Mouse (Mus musculus): ENCODE results near the gene Apba2. TPM values are rescaled to one million over a fixed set of nuclear protein-coding genes. Genes with fewer than 3 reads are reported as not detected.

Gene Apba2
- polyA plus RNA-seq, 1 experiment from 2014 or later = 7.8 TPM

DNA sequence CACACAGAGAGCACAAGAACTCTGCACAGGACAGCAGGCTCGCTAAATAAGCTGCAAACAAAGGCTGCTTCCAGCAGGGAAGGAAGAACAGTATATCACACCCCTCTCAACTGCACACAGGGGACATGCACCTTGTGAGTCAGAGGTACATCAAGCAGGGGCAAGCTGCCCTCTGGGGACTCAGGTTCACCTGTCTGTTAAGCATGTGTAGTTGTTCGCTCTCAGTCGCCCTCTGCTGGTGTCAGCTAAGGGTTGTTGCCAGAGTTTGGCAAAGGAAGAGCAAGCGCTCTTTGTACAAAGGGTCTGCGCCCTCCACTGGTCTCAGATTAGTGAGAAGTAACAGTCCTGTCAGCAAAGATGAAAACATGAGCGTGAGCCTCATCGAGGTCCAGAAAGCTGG is 228.3 kb downstream of the Apba2 start:
- WGBS = 35% methylated on average over 7 of the region's 7 CpGs
- Histone ChIP-seq H3K4me1 (no peaks in the 10 kb centered on the region), H3K27ac (no peak overlapping the region), H3K27me3 (ENCODE audit: low read depth, poor library complexity, severe bottlenecking) (no peaks in the 10 kb centered on the region), H3K36me3 (no peaks in the 10 kb centered on the region), H3K4me3 (no peak overlapping the region), H3K9me3 (replicated peaks) (no peaks in the 10 kb centered on the region)
- DNase-seq (ENCODE audit: low spot score) = peak; percentile 73

DNA sequence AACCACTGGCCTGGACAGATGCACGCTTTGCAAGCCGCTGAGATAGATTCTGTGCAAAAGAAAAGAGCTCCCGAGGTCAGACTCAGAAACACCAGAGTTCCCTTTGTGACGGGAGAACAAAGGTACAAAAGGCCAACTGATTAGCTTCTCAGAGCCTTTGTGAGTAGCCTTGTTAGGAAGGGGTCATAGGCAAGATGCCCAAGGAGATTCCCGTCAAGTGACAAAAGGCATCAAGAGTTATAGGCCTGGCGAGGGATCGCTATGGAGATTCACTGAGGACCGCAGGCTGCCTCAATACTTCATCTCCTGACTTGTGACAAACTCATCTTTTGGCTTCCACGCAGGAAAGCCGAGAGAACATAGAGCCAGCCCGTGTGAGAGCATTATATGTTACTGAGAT is 237.6 kb downstream of the Apba2 start:
- no peak overlapping the region for H3K4me3 ChIP-seq
- 70% methylated on average over 11 of the region's 11 CpGs for WGBS
- H3K27me3 ChIP-seq (ENCODE audit: low read depth, poor library complexity, severe bottlenecking) = no peaks in the 10 kb centered on the region
- no peak for DNase-seq (ENCODE audit: low spot score)
- no peaks in the 10 kb centered on the region for H3K9me3 ChIP-seq (replicated peaks)
- H3K4me1 ChIP-seq = peaks cover 5% of the 10 kb centered on the region
- no peaks in the 10 kb centered on the region for H3K36me3 ChIP-seq
- H3K27ac ChIP-seq = no peak overlapping the region

DNA sequence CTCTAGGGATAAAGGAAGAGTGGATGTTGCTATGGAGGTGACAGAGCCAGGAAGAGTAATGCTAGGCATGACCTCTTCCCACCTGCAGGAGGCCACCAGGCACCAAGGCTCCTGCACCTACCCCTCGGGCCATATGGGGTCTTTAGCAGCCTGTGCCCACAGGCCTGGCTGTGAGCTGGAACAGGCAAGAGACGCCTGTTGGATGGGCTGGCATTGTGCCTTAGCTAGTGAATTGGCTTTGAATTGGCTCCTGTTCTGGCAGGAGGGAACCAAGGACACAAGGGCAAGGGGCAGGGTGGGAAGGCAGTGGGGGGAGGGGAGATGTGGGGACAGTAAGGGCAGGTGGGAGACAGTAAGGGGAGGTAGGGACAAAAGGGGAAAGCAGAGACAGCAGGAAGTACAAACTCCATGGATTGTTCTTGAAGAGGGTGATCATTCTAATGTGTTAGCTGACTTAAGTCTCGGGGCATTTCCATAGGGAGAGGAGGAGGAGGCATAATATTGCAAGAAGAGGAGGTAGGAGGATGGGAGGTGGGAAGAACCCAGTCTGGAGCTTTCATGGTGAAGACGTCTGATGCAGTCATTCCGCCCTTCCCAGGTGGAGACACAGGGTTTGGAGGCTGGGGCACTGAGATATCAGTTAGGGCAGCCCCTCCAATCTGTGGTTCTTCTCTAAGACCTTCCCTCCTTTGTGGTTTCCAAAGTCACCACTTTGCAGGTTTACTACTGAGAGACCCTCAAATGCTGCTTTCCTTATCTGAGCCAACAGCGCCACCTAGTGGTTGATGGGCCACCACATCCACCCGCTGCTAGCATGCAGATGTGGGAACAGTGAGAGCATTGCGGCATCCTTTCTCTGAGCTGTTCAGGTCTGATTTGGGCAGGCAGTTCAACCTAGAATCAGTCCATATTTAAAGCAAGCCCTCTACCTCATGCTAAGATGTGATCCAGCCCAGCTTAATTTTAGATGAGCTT is 240.1 kb downstream of the Apba2 start:
- no peaks in the 10 kb centered on the region for H3K9me3 ChIP-seq (replicated peaks)
- peak; percentile 93 for DNase-seq (ENCODE audit: low spot score)
- no peaks in the 10 kb centered on the region for H3K27me3 ChIP-seq (ENCODE audit: low read depth, poor library complexity, severe bottlenecking)
- H3K4me1 ChIP-seq = peaks cover 5% of the 10 kb centered on the region
- H3K27ac ChIP-seq = no peak overlapping the region
- WGBS = 37% methylated on average over 8 of the region's 8 CpGs
- H3K4me3 ChIP-seq = no peak overlapping the region
- no peaks in the 10 kb centered on the region for H3K36me3 ChIP-seq

DNA sequence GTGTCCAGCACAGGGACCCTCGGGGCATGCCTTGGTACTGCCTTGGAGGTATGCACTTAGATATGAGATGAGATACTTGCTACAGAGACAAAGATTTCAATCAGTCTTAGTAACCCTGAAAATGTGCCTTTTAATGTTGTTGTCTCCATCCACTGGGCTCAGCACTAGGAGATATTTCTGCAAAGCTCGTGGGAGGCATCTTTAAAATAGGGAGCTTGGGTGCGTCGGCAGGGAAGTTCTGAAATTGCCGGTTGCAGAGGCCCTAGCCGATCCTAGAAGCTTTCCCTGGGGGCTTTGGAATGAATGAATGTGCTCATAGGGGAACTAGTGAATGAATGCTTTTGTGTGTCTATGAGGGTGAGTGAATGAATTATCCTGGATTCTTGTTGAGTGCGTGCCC is 242.1 kb downstream of the Apba2 start:
- H3K27me3 ChIP-seq (ENCODE audit: low read depth, poor library complexity, severe bottlenecking) = no peaks in the 10 kb centered on the region
- H3K4me3 ChIP-seq = no peak overlapping the region
- no peak overlapping the region for H3K27ac ChIP-seq
- H3K9me3 ChIP-seq (replicated peaks) = no peaks in the 10 kb centered on the region
- WGBS = 88% methylated on average over 7 of the region's 7 CpGs
- peaks cover 5% of the 10 kb centered on the region for H3K4me1 ChIP-seq
- H3K36me3 ChIP-seq = no peaks in the 10 kb centered on the region
- DNase-seq (ENCODE audit: low spot score) = no peak

DNA sequence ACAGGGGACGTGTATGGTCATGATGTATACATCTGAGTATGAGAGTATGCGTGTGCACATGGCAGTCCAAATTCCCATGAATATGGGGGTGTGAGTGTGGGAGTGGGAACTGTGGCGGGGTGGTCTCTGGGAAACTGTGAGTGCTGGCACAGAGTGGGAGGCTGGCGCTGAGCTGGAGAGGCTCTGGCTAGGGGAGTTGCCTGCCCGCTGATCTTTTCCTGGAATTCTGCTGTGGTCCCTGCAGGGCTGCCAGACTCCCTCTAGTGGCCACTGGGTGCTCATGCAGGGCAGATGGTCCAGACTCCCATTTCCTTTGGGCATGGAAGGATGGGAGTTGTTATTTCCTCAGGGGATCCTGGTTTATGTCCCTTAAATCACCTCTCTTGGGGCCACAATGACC is 250.0 kb downstream of the Apba2 start:
- 37% methylated on average over 5 of the region's 5 CpGs for WGBS

DNA sequence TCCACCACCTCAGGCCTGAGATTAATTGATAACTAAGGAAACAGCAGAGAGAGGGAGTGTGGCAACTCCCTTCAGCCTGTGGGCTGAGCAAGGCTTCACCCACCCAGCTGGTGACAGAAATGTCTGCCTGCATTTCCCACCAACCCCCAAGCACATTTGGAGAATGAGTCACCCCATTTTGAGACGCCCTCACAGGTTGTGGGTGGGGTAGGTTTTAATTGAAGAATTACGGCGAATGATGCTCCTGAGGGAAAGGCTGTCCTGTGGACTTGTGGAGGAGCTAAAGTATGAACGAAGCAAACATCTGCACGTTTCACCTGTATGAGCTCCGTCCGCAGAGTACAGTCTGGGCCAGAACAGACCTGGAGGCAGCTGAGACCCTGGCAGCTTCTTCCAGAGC is 250.6 kb downstream of the Apba2 start:
- no peak for DNase-seq (ENCODE audit: low spot score)
- H3K36me3 ChIP-seq = no peaks in the 10 kb centered on the region
- H3K4me3 ChIP-seq = no peak overlapping the region
- H3K27ac ChIP-seq = no peak overlapping the region
- no peaks in the 10 kb centered on the region for H3K9me3 ChIP-seq (replicated peaks)
- H3K27me3 ChIP-seq (ENCODE audit: low read depth, poor library complexity, severe bottlenecking) = no peaks in the 10 kb centered on the region
- 91% methylated on average over 7 of the region's 7 CpGs for WGBS
- H3K4me1 ChIP-seq = peaks cover 3% of the 10 kb centered on the region; the same call in 1 of the 2 replicates

More for the DNA sequence above, 250.0 kb downstream of the Apba2 start:
- H3K36me3 ChIP-seq = no peaks in the 10 kb centered on the region
- DNase-seq (ENCODE audit: low spot score) = peak; percentile 79
- no peaks in the 10 kb centered on the region for H3K27me3 ChIP-seq (ENCODE audit: low read depth, poor library complexity, severe bottlenecking)
- H3K9me3 ChIP-seq (replicated peaks) = no peaks in the 10 kb centered on the region
- H3K27ac ChIP-seq = no peak overlapping the region
- H3K4me1 ChIP-seq = peaks cover 3% of the 10 kb centered on the region; the same call in 1 of the 2 replicates
- no peak overlapping the region for H3K4me3 ChIP-seq

DNA sequence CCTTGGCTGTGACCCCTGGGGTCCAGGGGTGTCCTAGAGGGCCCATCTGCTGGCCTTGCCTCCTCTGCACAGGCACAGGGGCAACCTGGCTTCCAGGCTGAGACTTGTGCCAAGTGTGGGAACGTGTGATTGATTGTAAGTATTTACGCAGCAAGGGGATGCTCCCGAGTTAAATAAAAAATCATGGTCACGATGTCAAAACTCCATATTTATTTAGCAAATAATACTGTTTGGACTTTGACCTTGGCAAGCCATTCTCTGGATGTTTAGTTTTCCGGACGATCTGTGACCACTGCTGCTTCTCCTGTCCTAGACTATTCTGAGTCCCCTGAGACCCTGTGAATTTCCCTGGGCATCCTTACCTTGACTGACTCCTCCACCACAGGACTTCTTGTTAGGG is 252.2 kb downstream of the Apba2 start:
- no peak overlapping the region for H3K4me3 ChIP-seq
- no peak overlapping the region for H3K27ac ChIP-seq
- no peak for DNase-seq (ENCODE audit: low spot score)
- peaks cover 3% of the 10 kb centered on the region; the same call in 1 of the 2 replicates for H3K4me1 ChIP-seq
- H3K9me3 ChIP-seq (replicated peaks) = no peaks in the 10 kb centered on the region
- no peaks in the 10 kb centered on the region for H3K36me3 ChIP-seq
- WGBS = 81% methylated on average over 6 of the region's 6 CpGs
- no peaks in the 10 kb centered on the region for H3K27me3 ChIP-seq (ENCODE audit: low read depth, poor library complexity, severe bottlenecking)

DNA sequence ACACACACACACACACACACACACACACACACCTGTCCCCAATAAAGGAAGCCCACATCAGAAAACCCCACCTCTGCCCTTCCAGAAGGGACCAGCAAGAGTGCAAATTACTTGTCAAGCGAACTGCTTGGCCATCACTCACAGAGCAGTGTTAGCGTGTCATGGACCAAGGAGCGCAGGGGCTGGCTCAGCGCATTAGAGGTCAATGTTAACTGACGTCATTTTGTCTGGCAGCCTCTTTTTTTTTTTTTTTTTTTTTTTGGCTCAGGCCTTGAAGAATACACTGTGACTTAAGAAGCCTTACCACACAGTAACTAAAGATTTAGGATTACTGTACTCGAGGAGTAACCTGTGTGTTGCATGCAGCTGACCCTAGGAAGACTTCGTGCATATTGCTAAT is 252.7 kb downstream of the Apba2 start:
- H3K4me1 ChIP-seq = peaks cover 3% of the 10 kb centered on the region; the same call in 1 of the 2 replicates
- H3K36me3 ChIP-seq = no peaks in the 10 kb centered on the region
- no peak overlapping the region for H3K4me3 ChIP-seq
- H3K27me3 ChIP-seq (ENCODE audit: low read depth, poor library complexity, severe bottlenecking) = no peaks in the 10 kb centered on the region
- no peaks in the 10 kb centered on the region for H3K9me3 ChIP-seq (replicated peaks)
- 73% methylated on average over 7 of the region's 7 CpGs for WGBS
- H3K27ac ChIP-seq = no peak overlapping the region
- DNase-seq (ENCODE audit: low spot score) = no peak

DNA sequence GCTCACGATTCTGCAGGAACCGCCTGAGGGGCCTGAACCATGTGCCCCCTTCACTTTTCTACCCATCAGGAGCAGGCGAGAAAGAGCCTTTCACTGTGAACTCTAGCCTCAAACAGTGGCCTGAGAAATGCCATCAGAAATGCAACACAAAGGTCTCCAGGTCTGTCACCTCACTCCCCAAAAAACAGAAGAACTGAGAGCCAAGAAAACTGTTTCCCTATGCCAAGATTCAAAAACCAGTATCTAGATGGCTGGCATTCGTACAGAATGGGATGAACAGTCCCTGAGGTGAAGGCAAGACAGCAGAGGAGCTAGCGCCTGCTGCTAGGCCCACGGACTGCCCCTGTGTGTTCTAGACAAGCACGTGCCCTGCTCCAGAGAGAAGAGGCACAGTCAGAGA is 253.6 kb downstream of the Apba2 start:
- Histone ChIP-seq H3K36me3 (no peaks in the 10 kb centered on the region), H3K27me3 (ENCODE audit: low read depth, poor library complexity, severe bottlenecking) (no peaks in the 10 kb centered on the region), H3K4me3 (no peak overlapping the region), H3K27ac (no peak overlapping the region), H3K9me3 (replicated peaks) (no peaks in the 10 kb centered on the region), H3K4me1 (peaks cover 7% of the 10 kb centered on the region)
- 86% methylated on average over 7 of the region's 7 CpGs for WGBS
- DNase-seq (ENCODE audit: low spot score) = no peak

DNA sequence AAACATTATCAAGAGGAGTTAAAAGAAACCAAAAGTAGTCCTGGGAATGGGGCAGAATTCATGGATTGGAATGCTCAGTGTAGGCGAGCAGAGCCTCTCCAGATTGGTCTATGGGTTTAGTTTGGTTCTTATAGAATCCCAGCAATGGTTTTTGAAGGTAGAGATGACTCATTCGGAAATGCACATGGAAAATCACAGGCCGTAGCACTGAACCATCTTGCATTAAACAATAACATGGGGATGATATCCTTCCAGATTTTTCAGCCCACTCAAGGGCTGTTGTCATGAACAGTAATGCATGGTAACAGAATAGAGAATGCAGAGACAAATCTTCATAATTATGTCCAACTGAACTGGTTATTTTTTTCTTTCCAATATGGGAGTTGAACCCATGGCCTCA is 264.1 kb downstream of the Apba2 start:
- no peak for DNase-seq (ENCODE audit: low spot score)

DNA sequence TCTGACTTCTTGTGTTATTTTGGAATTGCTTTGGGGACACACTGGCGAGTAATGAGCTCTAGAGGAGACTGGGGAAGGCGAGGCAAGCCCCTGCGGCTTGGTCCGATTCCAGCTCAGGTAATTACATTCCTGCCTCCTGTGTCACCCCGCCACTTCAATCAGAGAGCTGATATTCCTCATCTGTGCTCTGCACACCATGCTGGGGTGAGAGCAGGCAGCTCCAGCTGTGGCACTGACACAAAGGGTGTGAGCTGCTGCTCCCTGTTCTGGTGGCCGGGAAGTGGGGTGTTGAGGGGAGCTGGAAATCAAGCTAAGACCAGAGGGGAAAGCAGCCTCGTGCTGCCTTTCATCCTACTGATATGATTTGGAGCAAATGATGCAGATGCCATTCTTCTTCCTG is 268.3 kb downstream of the Apba2 start:
- Histone ChIP-seq H3K9me3 (replicated peaks) (no peaks in the 10 kb centered on the region), H3K27ac (no peak overlapping the region), H3K36me3 (no peaks in the 10 kb centered on the region), H3K27me3 (ENCODE audit: low read depth, poor library complexity, severe bottlenecking) (no peaks in the 10 kb centered on the region), H3K4me3 (no peak overlapping the region), H3K4me1 (peaks cover 15% of the 10 kb centered on the region)
- 68% methylated on average over 7 of the region's 7 CpGs for WGBS
- DNase-seq (ENCODE audit: low spot score) = no peak

More for the DNA sequence above, 264.1 kb downstream of the Apba2 start:
- Histone ChIP-seq H3K4me3 (no peak overlapping the region), H3K27ac (no peak overlapping the region), H3K9me3 (replicated peaks) (no peaks in the 10 kb centered on the region), H3K36me3 (no peaks in the 10 kb centered on the region), H3K27me3 (ENCODE audit: low read depth, poor library complexity, severe bottlenecking) (no peaks in the 10 kb centered on the region), H3K4me1 (peaks cover 9% of the 10 kb centered on the region; the same call in 1 of the 2 replicates)
- 87% methylated on average over 3 of the region's 3 CpGs for WGBS

DNA sequence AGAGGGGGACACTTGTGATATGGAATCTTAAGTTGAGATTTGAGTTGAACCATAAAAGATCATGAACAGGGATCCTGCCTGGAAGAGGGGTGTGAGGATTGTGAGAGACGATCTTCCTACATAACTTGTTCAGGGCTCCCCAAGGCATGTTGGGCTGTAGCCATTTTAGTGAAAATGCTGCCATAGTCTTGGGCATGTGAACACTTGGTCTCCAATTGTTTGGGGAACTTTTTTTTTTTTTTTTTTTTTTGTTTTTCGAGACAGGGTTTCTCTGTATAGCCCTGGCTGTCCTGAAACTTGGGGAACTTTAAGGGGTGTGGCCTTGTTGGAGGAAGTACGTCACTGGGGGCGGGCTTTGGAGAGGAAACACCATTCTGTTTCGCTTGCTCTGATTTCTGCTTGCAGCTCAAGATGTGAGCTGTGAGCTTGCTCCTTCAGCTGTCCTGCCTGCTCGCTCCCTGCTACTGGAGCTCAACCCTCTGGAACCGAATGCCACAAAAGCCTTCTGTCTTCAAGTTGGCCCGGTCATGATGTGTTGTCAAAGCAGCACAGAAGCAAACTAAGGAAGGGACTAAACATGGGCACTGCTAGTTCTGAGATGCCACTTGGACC is 269.4 kb downstream of the Apba2 start:
- Histone ChIP-seq H3K27me3 (ENCODE audit: low read depth, poor library complexity, severe bottlenecking) (no peaks in the 10 kb centered on the region), H3K4me3 (no peak overlapping the region), H3K27ac (no peak overlapping the region), H3K4me1 (peaks cover 15% of the 10 kb centered on the region), H3K9me3 (replicated peaks) (no peaks in the 10 kb centered on the region), H3K36me3 (no peaks in the 10 kb centered on the region)
- no peak for DNase-seq (ENCODE audit: low spot score)
- WGBS = 75% methylated on average over 8 of the region's 8 CpGs

DNA sequence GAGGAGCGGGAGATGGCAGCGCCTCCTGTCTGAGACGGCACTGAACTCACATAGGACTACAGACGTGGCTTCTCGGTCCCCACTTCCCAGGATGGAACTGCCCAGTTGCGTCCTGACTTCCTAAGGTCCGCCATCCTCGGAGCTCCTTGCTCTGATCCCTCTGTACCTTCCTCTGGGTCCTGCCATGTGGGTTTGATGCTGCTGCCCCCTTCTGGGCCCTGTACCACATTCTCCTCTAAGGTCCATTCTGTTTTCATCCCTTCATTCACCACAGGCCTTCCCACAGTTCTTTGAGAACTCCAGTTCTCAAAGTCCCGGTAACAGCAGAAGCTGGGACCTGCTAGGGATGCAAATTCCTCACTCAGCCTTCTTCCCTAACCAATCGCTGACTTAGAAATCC is 272.0 kb downstream of the Apba2 start:
- no peak overlapping the region for H3K4me3 ChIP-seq
- H3K4me1 ChIP-seq = peaks cover 15% of the 10 kb centered on the region
- no peaks in the 10 kb centered on the region for H3K9me3 ChIP-seq (replicated peaks)
- no peaks in the 10 kb centered on the region for H3K27me3 ChIP-seq (ENCODE audit: low read depth, poor library complexity, severe bottlenecking)
- H3K36me3 ChIP-seq = no peaks in the 10 kb centered on the region
- H3K27ac ChIP-seq = no peak overlapping the region
- WGBS = 56% methylated on average over 10 of the region's 10 CpGs
- DNase-seq (ENCODE audit: low spot score) = no peak
